Mouse (Mus musculus) CD4-positive, CD25-positive, alpha-beta regulatory T cell, adult 4 months (primary cell): ENCODE data around the gene Cenpv. TPM values are rescaled to one million over a fixed set of nuclear protein-coding genes. Genes with fewer than 3 reads are reported as not detected.
"Not testable (repeated sequence)": the region's sequence is repeated elsewhere in the genome, so short reads cannot be mapped to it uniquely, and the experiment has no call there.

Experiments used
- ATAC-seq: one replicate; pipeline ENCODE4 v1.8.0; 2017
- polyA plus RNA-seq, 2 experiments: library from polyadenylated mRNA; unstranded; fragments of 100-300 nt; shearing (Covaris generic); gene quantifications; one replicate each; pipeline ENCODE4 v1.2.1; 2017

Cenpv gene
- polyA plus RNA-seq, 2 experiments from 2014 or later = 0.74 to 2.3 TPM

GRCm38 (mm10) chr11:62553633-62554032, 14.6 kb upstream of the Cenpv start:
- ATAC-seq = no peak

DNA sequence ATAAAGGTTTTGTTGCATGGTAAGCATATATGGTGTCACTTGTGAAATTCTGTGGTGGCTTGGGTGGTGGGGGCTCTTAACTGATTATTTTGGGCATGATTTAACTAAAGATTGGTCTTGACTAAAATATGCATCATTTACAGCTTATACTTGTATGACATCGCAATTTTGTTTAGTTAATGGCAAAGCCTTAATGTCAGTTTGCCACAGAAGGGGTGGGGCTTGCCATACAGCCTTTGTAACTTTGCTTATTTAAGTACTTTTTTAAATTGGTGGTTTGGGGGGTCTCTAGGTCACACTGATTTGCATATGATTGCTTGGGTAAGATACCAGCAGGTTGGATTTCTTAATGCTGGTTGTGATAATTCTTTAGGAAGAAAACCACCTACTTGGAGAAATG, 14.1 kb upstream of the Cenpv start:
- no peak for ATAC-seq

- ATAC-seq = peak; percentile 59
Observed at GRCm38 (mm10) chr11:62551226-62552119, 12.4 kb upstream of the Cenpv start.

DNA sequence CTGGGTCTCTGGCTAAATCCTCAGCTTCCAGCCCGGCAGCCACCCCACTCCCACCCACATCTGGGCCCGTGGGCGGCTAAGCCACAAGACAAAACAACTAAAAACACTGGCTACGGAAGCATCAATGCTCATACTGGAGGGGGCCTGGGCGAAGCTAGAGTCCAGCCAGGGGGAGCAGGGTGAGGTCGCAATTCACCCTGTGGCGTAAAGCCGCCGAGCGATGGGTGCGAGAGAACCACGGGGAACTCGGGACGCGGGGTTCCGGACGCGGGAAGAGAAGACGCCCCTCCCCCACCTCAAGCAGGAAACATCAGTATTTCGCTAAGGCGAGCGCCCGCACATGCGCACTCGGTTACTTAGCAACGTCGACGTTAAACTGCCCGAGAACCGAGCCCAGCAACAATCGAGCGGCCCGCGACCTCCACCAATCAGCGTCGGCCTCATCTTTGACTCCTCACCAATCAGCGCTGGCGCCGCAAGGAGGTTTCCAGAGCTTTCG, 11.7 kb upstream of the Cenpv start, which contains the start of gene Ubb:
Gene Ubb (plus strand): TSS at position 445 of the 499 bp plus-strand sequence.
- ATAC-seq = peak; percentile 88

- no peak for ATAC-seq
Observed at GRCm38 (mm10) chr11:62550227-62550685, 11.2 kb upstream of the Cenpv start.

- peak; percentile 19 for ATAC-seq
Observed at GRCm38 (mm10) chr11:62549782-62550181, 10.7 kb upstream of the Cenpv start.

DNA sequence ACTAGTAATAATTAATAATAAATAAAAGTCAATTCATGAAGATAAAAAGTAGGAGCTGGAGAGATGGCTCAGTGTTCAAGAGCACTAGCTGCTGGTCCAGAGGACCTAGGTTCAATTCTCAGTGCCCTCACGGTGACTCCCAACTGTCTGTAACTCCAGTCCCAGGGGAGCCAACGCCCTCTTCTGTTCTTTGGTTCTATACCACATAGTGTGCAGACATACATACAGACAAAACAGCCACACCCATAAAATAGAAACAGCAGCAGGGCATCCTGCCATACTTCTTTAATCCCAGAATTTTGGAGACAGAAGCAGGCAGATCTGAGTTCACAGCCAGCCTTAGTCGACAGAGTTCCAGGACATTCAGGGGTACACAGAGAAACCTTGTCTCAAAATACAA, 4.9 kb upstream of the Cenpv start:
- ATAC-seq = no peak

DNA sequence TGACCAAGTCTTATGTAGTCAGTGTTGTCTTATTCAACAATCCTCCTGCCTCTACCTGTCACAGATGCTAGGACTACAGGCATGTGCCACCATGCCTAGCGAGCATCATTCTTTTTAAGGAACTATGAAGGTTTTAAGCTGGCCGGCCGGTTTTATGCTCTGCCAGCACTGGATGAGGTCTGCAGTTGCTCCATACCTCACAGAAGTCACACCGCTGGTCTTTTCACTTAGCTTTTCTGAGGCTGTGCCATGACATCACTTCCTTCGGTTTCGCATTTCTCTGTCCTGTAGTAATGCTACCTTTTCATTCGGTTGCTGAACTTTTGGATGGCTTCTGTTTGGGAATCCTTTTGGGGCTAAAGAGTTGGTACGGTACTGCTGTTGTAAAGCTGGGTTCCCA, 2.5 kb upstream of the Cenpv start:
- no peak for ATAC-seq

GRCm38 (mm10) chr11:62540969-62541368, 1.9 kb upstream of the Cenpv start:
- ATAC-seq = no peak

DNA sequence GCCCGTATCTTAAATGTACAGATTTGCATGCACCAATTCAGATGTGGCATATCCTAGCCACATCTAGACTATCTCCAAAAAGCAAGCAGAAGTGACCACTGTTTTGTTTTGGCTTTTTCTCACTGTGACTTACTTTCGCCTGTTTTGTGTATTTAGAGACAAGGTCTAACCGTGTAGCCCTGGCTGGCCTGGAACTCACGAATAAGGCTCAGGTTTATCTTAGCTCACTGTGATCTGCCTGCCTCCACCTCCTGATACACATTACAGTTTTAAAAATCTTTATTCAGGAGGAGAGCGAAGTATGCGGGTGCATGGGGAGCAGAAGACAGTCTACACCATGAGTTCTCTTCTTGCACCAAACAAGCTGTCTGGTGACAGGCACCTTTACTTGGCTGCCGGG, 1.1 kb upstream of the Cenpv start:
- no peak for ATAC-seq

DNA sequence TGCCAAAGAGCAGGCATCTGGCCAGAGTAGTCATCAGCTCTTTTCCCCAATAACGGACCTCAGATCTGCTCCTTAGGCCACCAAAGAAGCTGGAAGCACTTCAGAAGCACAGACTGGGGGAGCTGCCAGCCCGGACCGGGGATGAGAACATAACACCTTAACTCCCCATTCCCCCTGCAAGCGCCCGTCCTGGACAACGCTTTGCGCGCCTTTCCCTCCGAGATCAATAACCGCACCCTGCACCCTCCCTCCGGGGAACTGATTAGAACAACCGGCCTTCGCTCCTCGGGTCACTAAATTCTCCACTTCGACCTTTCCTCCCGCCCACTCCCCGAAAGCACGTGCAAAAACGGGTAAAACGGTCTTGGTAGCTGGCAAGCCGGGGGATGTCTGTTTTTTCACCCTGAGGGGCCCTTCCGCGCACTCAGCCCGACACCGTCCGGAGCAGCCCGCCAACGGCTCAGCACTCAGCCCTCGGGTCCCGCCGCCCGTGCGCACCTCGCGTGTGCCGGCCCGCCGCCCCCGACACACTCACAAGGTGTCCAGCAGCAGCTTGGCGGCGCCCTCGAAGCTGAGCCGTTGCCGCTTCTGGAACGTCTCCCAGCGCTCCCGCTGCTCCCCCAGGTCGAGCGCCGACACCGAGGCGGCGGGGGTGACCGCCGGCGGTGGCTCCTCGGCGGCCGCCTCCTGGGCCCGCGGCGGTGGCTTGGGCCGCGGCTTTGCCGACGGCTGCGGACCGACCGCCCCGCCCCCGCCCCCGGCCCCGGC, 556 bp downstream of the Cenpv start:
- ATAC-seq = peak; percentile 66

DNA sequence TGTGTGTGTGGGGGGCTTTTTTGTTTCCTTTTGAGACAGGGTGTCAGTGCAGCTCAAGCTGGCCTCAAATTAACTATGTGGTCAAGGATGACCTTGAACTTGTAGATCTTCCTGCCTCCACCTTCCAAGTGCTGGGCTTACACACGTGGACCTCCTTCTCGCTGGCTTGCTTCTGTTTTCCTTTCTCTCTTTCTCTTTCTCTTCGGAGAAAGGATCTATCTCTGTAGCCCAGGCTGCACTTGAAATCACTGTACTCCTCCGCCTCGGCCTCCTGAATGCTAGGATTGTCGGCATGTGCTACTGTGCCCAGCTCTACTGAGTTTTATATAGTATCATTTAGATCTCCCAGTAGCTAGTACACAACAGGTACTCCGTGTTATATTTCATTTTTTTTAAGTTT, 1.5 kb downstream of the Cenpv start:
- ATAC-seq = no peak

DNA sequence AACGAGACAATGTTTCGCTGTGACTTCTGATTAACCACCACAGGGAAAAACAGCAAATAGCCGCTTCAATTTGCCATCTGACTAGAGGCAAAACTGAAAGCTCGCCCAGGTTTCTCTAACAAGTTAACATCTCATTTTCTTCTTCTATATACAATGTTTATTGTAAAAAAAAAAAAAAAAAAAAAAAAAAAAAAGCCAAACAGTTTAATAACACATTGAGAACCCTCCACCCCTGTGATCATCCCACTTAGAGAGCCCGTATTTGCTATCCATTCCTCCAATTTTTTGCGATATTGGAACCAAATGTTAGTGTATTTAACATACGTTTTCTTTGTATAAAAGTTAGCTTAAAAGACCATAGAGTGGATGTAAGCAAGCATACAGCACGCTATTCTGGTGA, 2.0 kb downstream of the Cenpv start:
- ATAC-seq = no peak

GRCm38 (mm10) chr11:62522283-62522682, 16.8 kb downstream of the Cenpv start:
- no peak for ATAC-seq

GRCm38 (mm10) chr11:62518991-62519390, 20.1 kb downstream of the Cenpv start:
- ATAC-seq = no peak

- no peak for ATAC-seq
Observed at GRCm38 (mm10) chr11:62513311-62513710, 25.8 kb downstream of the Cenpv start.

DNA sequence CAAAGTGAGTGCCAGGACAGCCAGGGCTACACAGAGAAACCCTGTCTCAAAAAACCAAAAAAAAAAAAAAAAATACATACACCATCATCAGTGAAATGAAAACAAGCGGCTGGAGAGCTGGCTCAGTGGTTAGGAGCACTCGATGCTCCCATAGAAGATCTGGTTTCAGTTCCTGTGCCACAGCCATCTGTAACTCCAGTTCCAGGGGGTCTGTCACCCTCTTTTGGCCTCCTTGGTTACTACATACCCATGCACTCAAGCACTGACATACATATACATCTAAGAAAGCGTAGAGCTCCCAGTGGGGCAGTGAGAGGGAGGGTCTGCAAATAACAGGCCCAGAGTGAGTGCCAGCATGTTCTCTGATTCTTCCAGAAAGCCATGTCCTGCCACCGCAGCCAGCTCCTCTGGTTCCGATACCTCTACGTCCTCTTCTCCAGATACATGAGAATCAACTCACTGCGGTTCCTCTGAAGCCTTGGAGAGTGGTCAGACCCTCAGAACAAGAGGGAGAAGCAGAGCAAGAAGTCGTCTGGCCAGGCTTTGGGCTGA, 26.5 kb downstream of the Cenpv start:
- ATAC-seq = no peak

GRCm38 (mm10) chr11:62511444-62512202, 27.4 kb downstream of the Cenpv start:
- no peak for ATAC-seq

DNA sequence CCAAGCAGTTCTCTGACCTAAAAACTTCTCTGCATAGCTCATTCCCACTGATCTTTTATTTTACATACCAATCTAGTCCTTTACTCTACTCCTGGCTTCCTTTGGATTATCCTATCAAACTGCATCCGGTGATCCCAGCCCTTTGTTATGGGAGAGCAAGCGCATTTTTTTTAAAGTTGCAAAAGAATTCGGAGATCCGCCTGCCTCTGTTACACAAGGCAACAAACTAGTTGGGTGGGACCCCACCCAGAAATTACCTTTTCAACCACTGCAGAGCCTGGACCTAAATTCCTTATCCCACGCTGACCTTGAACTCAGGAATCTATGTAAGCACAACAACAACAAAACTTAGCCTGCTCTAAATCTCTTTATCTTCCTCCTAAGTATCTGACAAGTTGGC, 28.1 kb downstream of the Cenpv start:
- no peak for ATAC-seq

- no peak for ATAC-seq
Observed at GRCm38 (mm10) chr11:62509571-62509970, 29.5 kb downstream of the Cenpv start.

GRCm38 (mm10) chr11:62508816-62509215, 30.2 kb downstream of the Cenpv start:
- ATAC-seq = not testable (repeated sequence)

- ATAC-seq = not testable (repeated sequence)
Observed at GRCm38 (mm10) chr11:62508365-62508764, 30.7 kb downstream of the Cenpv start.
